Mouse (Mus musculus): Measurements from ENCODE around the gene Olfr1420.
"Not testable (repeated sequence)": the region's sequence is repeated elsewhere in the genome, so short reads cannot be mapped to it uniquely, and the experiment has no call there.

Gene Olfr1420

DNA sequence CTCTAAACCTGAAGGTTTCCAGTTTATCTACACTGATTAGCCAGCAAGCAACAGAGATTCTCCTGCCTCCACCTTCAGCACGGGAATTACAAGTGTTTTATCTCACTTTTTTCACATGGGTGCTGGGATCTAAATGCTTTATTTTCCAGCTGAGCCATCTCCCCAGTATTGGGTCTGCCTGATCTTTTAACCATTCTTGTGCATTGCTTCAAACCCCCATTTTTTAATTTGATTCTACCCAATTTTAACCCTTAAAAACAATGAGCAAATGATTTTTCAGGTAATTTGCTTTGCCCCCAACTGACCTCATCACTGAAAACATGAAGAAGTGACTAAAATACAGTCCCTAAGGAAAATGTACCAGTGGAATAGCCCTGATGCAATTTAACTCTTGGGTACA lies at the start of gene Olfr1420:
Gene Olfr1420 (plus strand): TSS at position 301 of the 400 bp plus-strand sequence.
- DNase-seq (ENCODE audit: low spot score in 2 of 2), result no peak

DNA sequence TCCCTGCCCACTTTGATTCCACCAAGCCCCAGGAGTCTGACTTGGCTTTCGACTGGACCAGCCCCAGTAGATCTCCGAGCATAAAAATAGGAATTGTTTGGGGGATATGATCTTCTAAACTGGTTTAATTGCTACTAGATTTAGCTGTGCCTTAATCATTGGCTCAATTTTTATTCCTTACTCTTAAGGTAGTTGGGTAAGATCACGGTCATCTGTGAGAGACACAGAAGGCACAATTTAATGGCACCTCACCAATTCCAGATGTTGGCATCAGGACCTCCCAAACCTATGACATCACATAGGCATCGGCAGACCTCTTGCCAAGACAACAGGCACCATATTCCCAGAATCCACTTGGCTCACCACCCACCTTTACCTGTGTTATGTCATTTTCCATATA lies 47.2 kb upstream of the Olfr1420 start, which contains the start of gene Olfr1417:
Gene Olfr1417 (minus strand): TSS at position 101 of the 400 bp plus-strand sequence.
- DNase-seq (ENCODE audit: low spot score in 2 of 2), result no peak

DNA sequence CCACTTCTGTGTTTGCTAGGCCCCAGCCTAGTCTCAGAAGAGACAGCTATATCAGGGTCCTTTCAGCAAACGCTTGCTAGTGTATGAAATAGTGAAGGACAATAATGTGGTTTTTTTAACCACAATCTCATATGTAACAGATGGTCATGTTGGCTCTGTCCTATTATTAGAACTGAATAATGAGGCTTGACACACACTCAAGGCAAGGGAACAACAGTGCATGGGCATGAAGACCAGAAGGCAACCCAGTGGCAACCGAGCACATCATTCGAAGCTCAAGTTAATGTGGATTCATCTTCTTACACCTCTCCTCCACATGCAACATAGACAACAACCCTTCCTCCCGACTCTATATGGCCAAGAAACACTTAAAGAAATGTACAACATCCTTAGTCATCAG lies 40.0 kb upstream of the Olfr1420 start:
- no peak for DNase-seq (ENCODE audit: low spot score in 2 of 2)

DNA sequence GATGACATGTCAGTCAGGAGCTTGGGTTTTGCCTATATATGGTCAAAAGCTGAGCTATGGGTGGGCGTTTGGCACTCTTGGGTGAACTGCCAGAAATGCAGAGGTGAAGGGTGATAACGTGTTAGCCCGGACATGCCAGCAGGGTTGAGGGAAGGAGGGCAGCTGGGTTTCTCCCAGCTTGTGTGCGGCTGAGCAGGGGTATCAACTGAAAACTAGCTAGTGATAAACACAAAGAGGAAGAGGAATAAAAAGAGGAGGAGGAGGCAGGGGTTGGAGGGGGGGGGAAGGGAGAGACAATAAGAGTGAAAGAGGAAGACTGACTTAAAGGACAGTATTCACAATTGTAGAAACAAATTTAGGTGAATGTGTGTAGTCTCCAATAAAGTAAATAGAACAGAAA lies 33.7 kb upstream of the Olfr1420 start:
- no peak for DNase-seq (ENCODE audit: low spot score in 2 of 2)

DNA sequence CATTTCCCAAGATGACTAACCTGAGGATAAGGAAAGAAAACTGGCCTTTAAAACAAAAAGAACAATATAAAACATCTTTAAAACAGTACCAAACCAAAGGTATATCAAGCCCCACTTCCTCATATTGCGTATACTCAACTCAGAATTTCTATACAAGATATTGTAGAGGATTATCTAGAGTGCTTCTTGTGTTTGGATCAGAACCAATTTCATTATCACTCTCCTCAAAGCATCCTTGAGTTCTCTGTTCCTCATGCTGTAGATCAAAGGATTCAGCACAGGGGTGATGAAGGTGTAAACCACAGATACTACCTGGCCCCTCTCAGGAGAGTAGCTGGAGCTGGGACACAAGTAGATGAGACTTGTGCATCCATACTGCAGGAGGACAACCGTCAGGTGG lies 31.5 kb upstream of the Olfr1420 start:
- no peak for DNase-seq (ENCODE audit: low spot score in 2 of 2)

DNA sequence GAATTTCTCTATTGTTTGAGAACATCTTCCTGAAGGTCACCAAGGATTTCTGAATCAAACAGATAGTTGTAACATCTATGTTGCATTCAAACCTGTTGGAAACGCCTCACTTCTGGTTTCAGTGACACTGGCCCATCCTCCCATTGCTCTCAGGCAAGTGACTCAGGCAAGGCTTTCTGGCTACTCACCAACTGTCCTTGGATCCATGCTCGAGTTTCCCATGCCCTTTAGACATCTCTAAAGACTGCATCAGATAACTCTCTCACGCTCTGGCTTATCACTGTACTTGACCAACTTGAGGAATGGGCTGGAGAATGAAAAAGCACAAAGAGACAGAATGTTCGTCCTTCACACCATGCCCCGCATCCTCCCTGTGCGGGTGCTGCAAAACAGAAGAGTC lies 29.9 kb upstream of the Olfr1420 start:
- DNase-seq (ENCODE audit: low spot score in 2 of 2), result no peak

DNA sequence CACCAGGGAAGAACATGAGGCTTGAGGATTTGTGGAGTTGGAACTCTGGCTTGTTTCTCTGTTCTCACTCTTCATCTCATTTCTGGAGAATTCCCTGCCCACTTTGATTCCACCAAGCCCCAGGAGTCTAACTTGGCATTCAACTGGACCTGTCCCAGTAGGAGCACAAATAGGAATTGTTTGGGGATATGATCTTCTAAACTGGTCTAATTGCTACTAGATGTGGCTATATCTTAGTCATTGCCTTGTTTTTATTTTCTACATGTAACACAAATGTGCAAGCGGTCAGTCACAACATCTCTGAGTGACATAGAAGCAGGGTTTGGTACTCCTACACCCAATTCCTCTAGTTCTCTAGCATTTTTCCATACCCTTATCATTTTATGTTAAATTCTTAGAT lies 25.4 kb upstream of the Olfr1420 start, which contains the start of gene Olfr1418:
Gene Olfr1418 (minus strand): TSS at position 101 of the 400 bp plus-strand sequence.
- no peak for DNase-seq (ENCODE audit: low spot score in 2 of 2)

DNA sequence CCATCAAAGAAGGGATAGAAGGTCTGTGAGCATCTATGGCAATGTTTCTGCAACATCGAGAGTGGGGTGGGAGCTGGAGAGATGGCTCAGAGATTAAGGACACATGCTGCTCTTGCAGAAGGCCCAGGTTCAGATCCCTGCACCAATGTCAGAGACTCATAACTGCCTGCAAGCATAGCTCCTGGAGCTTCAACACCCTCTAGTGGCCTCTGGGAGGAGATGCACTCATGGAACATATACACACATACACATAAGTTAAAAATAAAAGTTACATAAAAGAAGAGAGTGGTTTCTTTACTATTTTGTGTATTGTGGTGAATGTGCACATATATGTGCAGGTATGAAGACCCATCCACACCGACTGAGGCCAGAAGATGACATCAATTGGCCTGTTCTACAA lies 18.5 kb upstream of the Olfr1420 start:
- no peak for DNase-seq (ENCODE audit: low spot score in 2 of 2)

DNA sequence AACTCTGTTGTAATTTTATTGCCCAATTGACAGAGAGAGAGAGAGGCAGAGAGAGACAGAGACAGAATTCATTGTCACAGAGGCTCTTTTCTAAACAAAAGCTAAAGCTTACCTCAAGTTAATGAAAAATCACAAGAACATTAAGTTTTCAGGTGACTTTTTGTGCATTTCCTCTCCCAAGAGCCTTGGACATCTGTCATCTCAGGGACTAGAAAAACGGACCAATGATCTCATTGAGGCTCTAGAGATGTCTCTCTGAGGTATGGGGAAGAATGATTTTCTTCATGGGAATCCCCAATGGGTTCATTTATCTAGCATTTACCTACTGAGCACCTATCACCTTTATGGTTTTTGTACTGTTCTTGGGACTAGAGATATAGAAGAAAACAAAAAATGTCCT lies 11.4 kb upstream of the Olfr1420 start, which contains the start of gene Olfr1419:
Gene Olfr1419 (minus strand): TSS at position 101 of the 400 bp plus-strand sequence.
- no peak for DNase-seq (ENCODE audit: low spot score in 2 of 2)

DNA sequence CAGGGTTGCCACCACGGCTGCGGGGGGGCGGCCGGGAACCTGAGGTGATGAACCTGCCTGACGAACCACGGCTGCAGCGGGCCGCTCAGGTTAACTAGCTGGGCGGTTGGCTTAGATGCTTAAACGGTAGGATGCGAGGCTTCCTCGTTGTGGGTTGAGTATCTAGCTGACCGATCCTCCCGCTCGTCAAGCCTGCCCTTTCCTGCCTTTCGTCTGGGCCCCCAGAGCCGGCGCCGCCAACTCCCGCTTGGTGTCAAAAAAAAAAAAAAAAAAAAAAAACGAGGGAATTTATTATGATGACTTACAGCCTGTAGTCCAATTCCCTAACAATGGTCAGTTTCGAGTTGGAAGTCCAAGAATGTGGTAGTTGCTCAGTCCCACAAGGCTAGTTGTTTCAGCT lies 8.0 kb upstream of the Olfr1420 start:
- not testable (repeated sequence) for DNase-seq (ENCODE audit: low spot score in 2 of 2)

DNA sequence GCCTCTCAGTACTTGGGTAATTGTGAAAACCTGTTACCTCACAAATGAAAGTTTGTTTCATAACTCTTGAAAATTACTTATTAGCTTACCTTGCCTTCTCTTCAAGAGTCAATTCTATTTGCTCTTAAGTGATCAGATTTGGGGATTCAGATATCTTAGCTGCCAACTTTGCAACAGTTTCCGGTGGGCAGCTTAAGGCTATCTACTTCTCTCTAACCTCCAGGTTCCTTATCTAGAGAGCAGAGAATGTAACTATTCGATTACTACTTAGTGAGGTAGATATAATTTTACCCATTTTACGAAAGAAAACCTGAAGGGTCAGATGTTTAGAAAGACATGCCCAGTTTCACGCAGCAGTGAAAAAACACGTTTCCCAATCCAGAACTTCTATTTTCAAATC lies 24.7 kb downstream of the Olfr1420 start:
- DNase-seq (ENCODE audit: low spot score in 2 of 2), result no peak

DNA sequence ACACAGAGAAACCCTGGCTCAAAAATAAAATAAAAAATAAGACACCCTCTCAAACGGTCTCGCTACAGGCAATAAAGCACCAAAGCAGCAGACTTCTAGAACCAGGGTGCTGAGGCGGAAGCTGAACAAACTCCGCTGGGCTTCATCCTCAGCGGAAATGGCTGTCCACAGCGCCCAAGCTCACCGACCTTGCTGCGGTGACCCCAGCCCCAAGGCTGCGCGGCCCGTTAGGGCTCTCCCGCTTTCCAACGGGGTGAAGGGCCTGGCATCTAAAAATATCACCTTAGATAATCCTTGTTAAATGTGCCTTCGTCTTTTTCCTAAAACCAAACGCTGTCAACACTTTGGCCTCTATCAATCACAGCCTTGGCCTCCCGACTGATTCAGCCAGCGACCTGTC lies 25.2 kb downstream of the Olfr1420 start:
- peak in 1 of 2 experiments; percentile 29 for DNase-seq (ENCODE audit: low spot score in 2 of 2)

DNA sequence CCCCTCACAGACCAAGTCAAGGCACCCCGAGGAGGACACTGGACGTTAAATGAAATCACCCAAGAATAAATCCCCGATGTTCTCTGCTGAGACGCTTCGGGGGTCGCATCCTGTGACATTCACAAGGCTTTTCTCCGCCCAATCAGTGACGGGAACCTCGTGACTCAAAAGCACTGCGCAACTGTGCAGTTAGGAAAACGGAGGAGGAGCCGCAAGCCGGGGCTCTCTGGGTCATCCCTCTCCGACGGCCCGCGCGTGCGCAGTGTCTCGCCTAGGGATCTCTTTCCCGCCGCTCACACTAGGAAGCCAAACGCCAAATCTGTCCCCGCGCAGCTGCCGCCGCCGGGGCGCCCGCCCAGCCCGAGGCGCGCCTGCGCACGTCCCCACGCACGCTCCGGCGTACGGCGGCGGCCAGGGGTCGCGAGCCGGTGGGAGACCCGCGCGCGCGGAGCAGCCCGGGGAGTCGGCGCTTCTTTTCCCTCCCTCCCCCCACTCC lies 25.7 kb downstream of the Olfr1420 start, which contains the start of gene Patl1:
Gene Patl1 (plus strand): TSS at position 363 of the 496 bp plus-strand sequence.
- peak; percentile 88 to 98 for DNase-seq (ENCODE audit: low spot score in 2 of 2)

DNA sequence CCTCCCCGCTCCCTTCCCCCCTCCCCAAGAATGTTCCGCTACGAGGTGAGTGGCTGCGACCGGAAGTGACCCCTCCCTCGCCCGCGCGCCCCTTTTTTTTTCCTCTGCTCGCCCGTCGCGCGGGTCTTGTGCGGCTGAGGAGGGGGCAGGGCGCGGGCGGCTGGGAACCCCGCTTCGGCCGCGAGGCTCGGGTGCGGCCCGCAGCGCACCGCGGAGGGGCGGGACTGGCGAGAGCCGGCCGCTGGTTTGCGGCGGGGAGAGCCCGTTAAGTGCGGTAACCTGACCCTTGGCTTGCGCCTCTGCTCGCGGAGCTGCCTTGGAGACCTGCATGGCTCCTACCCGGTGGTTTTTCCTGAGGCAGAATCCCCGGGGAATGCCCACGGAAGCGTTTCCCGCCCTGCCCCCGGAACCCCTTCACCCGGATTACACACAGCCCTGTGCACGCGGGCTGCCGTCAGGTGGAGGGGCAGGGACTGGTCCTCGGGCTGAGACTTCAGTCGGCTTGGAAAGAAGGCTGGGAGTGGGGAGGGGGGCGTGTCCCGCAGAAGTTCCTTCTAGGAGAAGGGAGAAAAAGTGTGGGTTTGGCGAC lies 26.3 kb downstream of the Olfr1420 start:
- DNase-seq (ENCODE audit: low spot score in 2 of 2), result peak; percentile 55 to 58

DNA sequence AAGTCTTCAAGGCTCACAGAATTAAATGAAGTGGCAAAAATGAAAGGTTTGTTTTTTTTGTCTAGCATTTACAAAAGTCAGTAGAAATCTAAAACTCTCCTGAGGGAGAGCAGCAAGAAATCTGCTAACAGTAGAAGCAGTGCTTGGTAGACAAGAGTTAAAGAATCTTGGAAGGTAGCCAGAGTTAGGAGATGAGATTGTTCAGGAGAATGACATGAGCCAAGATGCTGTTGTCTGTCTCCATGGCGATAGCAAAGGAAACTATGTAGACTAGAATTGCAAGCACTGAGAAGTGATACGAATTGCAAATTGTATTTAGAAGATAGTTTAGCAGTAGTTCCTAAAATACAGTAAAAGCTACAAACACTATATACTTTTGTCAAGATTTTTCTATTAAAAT lies 29.4 kb downstream of the Olfr1420 start:
- no peak for DNase-seq (ENCODE audit: low spot score in 2 of 2)

DNA sequence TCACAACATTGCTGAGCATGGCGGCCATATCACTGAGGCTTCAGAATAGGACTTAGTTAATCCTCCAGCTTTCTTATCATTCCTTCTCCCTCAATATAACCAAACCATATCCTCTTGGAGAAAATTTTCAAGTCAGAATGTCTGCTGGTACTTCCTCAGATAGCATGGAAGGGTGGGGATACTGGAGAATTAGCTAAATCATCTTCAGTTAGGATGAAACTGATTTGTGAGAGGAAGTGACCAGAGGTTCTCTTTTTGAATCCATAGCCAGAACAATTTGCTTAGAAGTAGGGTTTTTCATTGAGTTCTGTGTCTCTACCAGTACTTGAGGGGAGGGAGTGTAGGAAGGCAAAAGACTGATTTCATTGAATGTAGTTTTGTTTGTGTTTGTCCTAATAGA lies 35.7 kb downstream of the Olfr1420 start:
- DNase-seq (ENCODE audit: low spot score in 2 of 2), result no peak

DNA sequence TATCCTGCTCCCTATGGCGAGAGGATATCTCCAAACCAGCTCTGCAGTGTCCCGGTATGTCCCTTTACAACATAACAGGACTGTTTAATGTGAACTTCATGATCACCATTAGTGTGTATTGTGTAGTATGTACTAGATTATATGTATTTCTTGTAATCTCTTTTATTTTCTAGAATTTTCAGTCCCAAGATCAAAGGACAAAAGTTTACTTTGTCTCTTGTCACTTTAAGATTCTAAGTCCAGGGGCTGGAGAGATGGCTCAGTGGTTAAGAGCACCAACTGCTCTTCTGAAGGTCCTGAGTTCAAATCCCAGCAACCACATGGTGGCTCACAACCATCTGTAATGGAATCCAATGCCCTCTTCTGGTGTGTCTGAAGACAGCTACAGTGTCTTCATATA lies 36.1 kb downstream of the Olfr1420 start:
- DNase-seq (ENCODE audit: low spot score in 2 of 2), result not testable (repeated sequence)

DNA sequence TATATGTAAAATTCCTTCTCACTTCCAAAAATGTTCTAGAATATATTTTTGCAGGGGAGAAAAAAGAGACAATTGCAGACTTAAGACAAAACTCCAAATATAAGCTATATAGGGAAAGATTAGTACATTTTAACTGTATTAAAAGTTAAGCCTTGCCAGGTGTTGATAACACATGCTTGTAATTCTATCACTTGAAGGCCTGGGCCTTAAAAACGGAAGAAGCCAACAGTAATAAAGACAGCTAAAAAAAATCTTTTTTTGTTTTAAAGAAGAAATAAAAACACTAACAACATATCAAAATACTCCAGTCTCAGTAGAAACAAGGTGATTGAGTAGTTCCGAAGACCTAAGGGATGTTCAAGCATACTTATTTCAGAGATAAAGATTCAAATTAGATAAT lies 40.0 kb downstream of the Olfr1420 start:
- no peak for DNase-seq (ENCODE audit: low spot score in 2 of 2)

DNA sequence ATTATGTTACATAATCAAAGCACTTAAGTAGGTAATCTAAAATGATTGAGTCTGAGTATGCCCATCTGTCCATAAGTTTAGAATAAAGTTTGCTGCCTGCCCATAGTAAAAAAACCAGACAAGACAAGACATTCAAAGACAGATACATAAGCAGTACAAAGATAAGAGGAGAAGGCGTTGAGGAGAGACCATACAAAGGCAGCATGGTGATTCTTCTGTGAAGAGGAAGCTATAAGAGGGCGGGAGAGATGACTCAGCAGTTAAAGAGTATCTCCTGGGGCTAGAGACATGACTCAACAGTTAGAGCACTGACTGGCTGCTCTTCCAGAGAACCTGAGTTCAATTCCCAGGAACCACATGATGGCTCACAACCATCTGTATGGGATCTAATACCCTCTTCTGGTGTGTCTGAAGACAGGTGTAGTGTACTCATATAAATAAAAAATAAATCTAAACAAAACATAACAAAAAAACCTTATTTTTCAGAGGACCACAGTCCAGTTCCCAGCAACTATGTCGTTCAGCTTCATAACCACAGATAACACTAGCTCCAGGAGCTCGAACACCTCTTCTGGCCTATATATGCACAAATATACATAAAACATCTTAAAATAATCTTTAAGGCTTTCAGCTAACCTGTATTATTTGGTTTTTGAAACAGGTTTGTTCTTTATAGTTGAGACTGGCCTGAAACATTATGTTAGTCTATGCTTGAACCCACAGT lies 41.8 kb downstream of the Olfr1420 start:
- DNase-seq (ENCODE audit: low spot score in 2 of 2), result no peak

DNA sequence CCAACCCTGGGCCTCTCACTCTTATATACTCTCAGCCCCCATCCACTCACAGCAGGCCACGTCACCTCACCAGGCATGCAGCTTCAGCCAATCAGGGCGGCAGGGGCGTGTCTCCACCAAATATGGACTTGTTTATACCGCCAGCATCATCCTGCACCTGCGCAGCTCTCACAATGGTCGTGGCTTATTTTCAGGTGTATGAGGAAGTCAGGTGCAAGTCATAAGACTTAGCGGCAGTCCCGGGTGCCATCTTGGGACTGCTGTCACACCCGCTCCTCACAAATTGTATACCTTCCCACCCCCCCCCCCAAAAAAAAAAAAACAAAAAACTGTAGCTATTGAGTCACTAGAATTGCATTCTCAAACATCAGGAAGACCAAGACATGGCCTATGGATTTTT lies 60.1 kb downstream of the Olfr1420 start:
- DNase-seq (ENCODE audit: low spot score in 2 of 2), result not testable (repeated sequence)

All from spleen, postnatal 10 days (tissue).